Mouse (Mus musculus) testis, postnatal 14 days (tissue): Measurements from ENCODE around the gene Sema6d.

Experiments used
- DNase-seq: peaks from one replicate; pipeline ENCODE4 v3.0.0; 2021; ENCODE audit warnings: low spot score

Sema6d gene

DNA sequence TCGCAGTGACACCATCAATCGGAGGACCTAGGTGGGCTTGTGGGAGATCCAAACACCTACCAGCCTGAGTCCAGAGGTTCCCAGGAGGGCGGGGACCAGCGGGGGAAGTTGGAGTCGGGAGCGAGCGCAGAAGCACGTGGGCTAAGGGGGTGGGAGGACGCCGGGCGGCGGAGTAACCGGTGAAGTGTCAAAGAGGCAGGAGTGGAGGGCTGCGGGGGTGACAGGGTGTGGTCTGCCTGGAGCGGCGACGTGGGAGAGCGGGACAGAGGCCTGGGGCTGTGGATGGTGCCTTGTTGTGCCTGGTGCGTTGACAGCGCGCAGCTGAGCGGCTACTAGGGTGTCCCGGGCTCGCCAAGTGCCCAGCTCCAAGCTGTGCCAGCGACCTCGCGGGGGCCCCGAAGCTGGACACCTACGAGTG, at the start of gene Sema6d:
Sema6d (plus strand) TSS at position 157 of the 418 bp plus-strand sequence.
- DNase-seq, result peak; percentile 6

DNA sequence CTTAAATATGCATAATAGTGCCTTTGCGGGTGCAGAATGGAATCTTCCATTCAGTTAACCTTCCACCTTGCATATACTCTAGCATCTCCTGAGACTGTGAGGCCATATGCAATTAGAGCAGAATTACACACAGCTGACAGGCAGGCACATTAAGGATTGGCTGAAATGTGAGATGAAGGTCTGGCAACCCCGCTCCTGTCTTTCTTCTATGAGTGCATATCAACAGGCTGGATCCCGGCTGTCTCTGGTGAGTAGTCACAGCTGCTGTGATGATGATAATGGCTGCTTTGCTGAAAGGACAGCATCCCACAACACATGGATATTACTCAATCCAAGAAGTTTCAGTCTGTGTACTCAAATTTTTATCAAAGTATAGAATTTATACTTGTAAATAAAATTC, 29.9 kb upstream of the Sema6d start:
- no peak for DNase-seq

DNA sequence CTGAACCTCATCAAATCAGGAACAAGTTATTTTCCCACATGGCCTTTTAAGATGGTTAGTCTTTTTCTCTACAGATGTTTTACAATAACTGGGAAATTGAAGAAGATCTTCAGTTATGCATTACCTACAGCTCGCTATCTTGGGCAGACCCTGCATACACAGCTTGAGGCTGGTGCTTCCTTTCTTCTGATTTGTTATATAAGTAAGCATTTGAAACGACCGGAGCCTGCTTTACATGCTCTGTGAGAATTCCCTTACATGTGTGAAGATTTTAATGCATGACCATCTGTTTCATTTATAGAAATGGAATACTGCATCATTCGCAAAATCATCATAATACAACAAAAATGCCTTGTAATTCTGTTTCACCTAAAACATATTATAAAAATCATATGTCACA, 21.4 kb upstream of the Sema6d start:
- no peak for DNase-seq

DNA sequence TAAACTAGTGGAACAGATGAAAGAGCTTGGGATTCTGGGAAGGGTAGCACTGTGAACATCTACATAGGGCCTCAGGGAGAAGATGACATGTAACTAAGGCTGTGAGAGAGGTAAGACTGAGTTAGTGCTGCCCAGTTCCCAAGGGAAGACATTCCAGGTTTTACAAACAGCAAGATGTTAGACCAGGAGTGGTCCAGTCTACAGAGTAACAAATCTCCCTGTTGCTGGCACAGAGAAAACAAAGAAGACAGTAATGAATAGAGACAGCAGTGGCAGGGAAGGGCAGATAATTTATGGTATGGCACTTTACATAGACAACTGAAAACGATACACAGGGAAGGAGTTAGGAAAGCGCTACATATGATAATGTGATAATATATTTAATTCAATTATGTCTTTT, 19.1 kb upstream of the Sema6d start:
- no peak for DNase-seq

DNA sequence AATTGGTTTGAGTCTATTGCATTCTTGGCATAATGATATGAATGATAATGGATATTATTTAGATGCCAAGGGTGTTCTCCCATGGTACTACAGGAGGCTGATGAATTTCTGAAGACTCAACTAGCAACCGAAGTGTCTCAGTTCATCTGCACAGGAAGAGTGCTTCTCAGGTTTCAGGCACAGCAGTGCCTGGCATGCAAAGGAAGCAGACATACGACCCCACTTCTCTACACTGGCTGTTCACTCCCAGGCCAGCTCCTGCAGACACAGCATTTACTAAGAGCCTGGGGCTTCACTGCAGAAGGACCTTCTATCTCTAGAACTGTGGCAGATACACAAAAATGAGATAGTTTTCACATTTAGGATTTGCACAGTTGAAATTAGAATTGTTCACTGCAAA, 18.4 kb upstream of the Sema6d start:
- DNase-seq, result no peak

DNA sequence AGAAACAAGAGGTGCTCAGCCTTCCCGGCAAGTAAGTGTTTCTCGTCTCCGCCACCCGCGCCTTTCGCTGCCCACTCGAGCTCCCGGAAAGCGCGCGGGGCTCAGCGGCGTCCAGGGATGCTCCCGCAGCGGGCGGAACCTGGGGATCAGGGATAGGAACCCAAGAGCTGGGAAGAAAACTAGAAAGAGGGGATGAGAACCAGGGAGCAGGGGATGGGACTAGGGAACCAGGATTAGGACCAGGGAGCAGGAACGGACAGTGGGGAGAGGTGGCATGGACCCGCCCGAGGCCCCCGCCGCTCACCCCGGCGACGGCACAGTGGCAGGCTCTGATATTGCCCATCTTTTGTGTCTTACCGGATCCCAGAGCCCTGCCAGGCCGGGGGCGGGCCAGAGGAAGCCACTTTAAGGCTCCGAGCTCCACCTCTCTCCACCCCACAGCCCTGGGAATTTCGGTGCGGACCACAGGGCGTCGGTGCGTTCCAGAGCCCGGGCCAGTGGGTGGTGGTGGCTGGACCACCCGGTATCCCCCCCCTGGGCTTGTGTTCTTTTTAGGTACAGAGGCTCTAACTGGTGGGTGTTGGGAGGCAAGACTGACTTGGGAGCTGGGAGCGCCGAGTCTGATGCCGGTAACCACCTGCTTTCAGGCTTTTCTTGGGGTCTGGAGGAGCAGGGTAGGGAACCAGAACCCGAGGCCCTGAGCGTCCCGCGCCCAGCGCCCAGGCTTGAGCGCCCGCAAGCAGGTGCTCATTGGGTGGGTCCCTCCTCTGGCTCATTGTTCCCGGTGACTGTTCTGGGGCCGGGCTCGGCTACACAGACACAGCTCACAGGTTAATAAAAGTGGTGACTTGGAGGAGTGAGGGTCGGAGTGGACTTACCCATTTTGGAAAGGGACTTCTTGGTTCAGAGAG, 717 bp downstream of the Sema6d start:
- DNase-seq, result no peak

DNA sequence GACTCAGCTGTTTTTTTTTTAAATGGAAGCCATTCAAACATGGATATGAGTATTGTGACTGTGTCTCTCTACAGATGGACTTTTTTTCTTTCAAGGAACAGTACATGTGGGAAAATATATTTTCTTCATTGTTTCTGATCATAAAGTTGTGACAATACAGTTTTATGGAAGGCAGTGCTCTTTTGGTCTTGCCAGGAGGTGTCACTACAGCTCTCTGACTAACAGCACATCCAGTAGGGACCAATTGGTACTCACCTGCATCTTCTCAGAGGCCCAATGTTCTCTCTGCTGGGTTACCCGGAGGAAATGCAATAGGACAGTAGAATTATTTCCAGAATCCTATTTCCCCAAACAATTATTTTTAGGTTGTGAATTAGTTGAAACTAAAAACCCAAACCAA, 9.9 kb downstream of the Sema6d start:
- DNase-seq, result no peak

DNA sequence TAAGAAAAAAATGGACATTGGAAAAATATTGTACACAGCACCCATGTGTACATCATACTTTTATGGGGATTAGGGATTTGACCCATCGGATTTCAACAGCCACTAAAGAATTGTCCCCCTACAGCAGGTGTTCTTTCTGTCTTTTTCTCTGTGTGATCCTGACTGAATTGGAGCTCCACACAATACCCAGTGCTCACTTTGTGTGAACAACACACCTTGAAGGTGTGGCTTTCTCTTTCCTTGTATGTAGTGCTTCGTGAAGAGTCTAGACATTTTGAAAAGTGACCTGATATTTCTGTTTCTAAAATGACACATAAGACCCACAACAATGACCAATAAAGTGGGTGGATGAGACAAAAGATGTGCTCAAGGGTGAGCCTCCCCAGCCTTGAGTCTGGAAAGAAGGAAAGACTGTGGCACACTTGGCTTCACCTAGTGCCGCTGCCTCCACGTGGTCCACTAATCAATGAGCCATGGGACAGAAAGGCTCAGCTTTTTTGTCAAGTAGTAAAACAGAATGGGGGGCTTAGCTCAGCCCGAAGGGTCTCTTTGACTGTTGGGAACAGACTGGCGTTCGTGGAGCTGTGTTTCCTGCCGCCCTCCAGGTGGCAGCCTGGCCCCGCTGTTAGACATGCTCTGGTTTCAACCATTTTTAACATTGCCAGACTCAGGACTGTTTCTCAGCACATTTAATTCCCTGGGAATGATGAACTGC, 10.9 kb downstream of the Sema6d start:
- peak; percentile 4 for DNase-seq

DNA sequence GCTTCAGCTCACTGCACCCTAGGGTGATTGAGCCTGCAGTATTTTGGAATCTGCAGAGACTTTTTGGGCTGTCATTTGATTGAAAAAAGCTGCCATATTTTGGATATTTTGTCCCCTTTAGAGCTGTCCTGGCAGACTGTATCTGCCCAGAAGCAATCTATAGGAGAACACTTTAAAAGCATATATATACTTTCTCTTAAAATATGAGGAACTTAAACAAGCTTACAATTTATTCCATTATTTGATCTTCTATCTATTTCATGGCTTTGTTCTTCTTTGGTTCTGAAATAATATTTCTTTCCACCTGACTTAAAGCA, 11.4 kb downstream of the Sema6d start:
- DNase-seq, result no peak

DNA sequence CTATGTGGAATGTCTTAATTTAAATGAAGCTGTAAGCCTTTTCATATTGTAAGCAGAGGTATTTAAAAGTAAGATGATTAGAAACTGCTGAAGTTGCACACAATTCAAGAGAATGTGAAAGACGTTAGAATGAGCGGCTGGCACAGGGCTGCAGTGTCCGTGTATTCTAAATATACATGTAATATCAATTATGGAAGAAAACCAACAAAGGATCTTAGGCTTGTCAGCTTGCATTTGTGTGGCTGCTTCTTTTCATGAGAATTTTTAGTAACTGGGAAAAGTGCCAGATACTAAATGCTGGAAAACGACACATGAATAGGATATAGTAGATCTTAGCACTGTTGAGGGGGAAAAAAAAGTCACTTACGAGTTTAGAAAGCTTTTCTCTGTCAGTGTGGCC, 11.8 kb downstream of the Sema6d start:
- no peak for DNase-seq

DNA sequence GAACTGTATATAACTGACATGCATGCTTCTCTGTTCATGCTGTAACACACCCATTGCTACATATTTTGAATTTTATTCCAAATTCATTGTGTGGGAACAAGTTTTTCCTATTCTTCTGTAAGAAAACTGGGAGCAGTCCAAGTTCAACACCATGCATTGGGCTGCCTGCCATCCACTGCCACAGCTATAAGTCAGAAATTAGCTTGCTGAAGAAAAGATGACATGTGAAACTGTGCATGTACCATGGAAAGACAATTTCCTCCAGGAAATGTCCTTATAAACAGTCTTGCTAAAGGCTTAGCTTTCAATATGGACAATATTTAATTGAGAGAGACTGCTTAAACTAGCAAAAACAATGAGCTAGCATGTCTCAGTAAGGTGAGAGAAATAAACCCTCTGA, 13.5 kb downstream of the Sema6d start:
- no peak for DNase-seq

DNA sequence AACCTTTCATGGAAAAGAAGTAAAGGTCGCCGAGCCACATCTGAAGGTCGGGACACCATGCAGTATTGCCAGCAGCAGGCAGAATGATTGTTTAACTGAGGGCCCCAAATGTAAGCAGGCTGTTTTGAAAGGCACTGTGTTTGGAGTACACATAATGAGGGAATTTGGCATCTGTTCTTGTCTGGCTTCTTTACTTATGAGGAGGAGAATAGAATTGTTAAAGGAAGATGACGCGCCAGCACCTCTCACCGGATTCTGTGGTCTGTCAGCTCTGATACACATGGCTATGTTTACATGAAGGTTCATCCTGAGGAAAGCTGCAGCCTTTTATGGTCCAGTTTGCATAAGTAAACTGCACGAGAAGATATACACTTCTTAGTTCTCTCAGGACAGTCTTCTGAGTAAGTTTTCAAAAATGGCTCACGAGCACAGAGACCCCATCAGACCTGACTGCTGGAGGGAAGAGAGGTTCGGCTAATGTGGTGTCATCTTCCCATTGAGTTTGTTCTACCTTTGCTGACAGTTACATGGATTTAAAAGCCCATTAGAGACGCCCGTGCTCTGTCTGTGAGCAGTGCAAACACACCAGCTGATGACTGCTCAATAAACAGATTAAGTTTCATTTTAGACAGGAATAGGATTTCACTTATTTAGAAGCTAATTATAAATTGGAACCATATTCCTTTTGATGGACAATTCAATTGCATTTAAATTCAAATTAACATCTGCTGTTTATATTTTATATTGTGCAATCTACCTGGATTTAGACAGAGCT, 28.9 kb downstream of the Sema6d start:
- no peak for DNase-seq

DNA sequence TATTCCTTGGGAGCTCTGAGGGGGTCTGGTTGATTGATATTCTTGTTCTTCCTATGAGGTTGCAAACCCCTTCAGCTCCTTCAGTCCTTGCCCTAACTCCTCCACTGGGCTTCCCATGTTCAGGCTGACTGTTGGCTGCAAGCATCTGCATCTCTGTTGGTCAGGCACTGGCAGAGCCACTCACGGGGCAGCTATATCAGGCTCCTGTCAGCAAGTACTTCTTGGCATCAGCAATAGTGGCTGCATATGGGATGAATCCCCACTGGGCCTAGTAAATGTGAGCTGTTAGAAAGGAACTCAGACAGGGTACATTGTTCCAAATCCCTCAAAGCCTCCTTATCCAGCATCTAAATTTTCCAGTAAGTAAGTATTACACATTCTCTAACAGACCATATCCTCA, 30.6 kb downstream of the Sema6d start:
- no peak for DNase-seq

DNA sequence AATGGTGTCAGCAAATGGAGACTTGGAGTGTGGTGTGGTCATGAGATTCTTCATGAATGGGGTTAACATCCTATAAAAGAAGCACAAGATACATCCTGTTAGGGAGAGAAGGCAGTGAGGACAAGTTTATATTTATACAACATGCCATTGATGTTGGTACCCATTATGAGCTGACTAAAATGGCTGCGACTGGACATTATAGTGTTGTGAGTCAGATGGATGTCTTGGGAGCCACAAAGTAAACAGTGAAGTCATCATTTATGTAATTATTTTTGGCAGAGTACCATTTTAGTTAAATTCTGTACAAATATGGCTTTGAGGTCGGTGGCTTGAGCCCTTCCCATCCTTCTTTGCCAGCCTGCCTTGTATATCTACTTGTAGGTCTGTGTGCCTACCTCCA, 31.8 kb downstream of the Sema6d start:
- DNase-seq, result no peak

DNA sequence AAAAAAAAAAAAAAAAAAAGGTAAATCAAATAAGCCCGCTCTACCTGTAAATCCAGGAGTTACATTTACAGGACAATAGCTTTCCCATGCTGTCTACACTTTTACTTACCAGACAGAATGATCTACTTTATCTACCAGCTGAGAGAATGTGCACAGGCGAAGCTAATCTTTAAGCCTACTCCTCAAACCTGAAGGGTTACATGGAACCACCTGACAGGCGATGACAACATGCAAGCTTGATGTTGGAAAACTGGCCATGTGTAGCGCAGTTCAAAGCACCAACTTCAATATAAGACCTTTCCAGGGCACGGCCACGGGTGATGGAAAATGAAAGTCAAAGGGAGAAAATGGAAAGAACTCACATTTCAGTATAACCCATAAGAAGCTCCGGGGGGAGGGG, 35.7 kb downstream of the Sema6d start:
- DNase-seq, result no peak

DNA sequence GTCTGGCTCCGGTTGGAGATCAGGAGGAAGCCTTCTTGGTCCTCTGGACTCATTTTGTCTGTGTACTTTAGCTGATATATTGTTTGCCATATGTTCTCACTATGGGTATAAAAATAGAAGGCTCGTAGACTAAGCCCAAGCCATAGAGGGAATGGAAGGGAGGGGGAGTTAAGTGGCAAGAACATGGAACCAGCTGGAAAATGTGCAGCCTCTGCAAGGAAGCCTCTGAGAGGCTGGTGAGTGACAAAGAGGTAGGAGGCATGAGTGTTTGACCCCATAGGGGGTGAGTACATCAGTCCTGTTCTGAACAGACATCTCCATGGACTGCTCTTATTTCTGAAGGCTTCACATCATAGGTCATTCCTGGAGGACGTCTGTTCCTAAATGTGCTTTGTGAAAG, 37.1 kb downstream of the Sema6d start:
- no peak for DNase-seq

DNA sequence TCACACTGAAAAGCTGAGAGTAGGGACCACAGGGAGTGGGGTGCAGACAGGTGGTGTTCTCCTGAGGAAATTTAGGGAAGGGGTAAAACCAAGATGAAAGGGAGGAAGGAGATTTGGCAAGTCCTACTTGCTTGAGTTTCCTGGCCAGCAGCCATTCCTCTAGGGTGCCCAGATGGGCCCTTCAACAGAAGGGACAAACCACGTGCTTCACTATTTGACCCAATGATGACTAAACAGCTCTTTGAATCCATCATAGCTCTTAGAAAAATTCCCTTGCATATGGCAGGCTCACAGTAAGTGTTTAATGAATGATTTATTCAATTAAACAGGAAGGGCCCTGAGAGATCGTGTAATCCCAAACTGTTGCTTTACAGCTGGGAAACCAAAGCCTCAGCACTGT, 41.1 kb downstream of the Sema6d start:
- DNase-seq, result no peak

DNA sequence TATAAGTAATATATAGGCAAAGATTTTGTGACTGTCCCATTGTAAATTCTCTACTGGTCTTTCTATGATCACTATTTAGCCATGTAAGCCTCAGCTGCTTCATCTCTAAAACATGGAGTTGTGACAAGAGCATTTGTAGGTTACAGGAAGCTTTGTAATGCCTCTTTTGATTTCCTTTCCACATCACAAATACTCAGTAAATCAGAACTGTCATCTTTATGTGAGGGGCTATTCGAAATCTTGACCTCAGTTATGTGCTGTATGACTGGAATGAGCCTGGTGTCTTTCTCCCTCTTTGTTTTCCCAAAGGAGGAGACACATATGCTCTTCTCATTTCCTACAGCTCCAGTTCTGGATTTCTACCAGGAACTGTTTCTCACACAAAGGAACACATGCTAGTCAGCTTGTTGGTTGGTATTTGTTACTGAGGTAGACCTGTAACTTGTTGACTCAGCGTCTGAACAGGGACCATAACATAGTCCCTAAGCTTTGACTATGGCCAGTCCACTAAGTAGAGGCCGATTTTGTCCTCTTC, 51.8 kb downstream of the Sema6d start:
- no peak for DNase-seq

DNA sequence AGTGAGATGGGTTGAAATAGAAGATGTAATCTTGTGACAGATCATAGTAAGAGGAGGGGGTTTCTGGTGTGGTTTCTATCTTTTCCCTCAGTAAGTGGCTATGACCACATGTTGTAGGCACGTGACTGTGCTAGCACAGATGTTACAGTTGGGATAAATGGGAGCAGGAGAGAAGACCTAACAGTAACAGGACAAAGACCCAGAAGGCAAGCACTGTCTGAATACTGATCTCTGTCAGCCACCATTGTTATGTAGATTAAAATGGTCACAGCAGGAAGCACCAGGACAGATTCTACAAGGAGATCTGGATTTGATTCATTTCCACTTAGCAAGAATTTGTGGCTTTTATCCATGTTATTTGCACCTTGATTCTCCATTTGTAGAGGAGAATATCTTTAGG, 55.8 kb downstream of the Sema6d start:
- DNase-seq, result no peak

DNA sequence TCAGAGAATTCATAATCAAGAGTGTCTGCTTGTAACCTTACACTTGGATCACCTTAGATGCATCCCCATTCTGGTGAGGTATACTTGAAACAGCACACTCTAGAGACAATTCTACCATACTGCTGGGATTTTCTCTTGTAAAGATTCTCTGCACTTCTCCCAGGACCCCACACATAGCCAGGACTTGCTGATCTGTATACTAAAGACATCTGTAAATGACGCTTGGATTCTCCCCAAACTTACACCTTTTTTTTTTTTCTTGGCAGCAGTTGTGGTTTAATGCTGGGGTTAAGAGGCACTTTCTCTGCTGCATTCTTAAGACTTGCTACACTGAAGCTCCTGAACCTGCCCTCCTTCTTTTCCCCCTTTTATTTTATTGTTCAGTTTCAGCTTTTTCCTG, 68.4 kb downstream of the Sema6d start:
- no peak for DNase-seq

DNA sequence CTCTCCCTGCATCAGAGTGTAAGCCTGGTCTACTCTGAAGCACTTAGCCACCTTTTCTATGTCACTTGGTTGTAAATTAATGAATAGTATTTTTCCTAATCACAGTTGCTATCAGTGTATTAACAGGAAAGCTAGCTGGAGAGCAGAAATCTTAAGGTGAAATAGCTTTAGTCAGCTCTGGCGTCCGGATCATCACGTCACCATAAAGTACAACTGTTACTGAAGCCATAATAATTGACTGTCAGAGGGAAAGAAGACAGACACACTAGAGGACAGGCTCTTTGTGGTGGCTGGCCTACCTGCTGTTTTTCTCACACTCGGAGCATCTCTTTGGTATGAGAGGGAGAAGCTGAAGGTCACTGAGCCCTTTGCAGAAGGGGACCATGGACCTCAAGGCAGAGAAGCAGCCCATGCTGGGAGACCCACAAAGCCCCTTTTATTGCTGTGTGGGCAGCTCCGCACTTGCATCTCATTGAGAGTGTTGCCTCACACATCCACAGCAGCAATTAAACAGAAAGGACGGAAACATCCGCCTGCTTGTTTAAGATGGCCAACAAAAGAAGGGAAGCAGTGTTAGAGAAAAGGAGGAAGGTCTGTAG, 72.3 kb downstream of the Sema6d start:
- DNase-seq, result no peak

DNA sequence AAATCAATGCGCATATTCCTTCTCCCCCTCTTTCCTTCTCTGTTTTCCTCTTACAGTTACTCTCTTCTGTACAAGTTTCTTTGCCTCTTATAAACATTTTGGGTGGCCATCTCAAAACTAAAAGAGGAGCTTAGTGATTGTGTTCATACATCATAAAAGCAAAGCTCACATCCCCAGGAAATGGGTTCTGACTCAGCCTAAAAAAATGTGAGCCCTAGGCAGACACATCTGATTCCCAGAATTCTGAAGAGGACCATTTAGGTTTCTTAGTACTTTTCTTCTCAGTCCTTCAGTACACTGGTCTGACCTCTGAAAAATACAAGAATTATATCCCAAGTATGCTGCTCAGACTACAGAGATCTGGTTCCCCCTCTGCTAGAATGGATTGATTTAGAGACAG, 78.6 kb downstream of the Sema6d start:
- DNase-seq, result no peak
